Mouse (Mus musculus) testis, adult 2 months (tissue): ENCODE measurements at regions not wholly inside any gene's neighbourhood (a gene's known extent, or its start where the extent isn't known, plus 50 kb on each side); places are given as distances from the start of the nearest gene placed in this dataset.
"Not testable (repeated sequence)": the region's sequence is repeated elsewhere in the genome, so short reads cannot be mapped to it uniquely, and the experiment has no call there.

Experiments used
- H3K27ac ChIP-seq: fragments of 200-500 bp; 2 replicates; pipeline ENCODE4 v1.5.1; 2012; ENCODE audit warnings: low read depth, low read length; ENCODE audit not compliant: control insufficient read depth, insufficient read depth
- H3K27me3 ChIP-seq: fragments of 200-500 bp; 2 replicates; pipeline ENCODE4 v1.6.1; 2012; ENCODE audit warnings: mild to moderate bottlenecking, low read length, moderate library complexity; ENCODE audit not compliant: control insufficient read depth, insufficient read depth
- H3K36me3 ChIP-seq: fragments of 200-500 bp; 2 replicates; pipeline ENCODE4 v1.6.1; 2012; ENCODE audit warnings: mild to moderate bottlenecking, low read length; ENCODE audit not compliant: control insufficient read depth, insufficient read depth
- H3K4me1 ChIP-seq: fragments of 200-500 bp; 2 replicates; pipeline ENCODE4 v1.6.1; 2012; ENCODE audit warnings: low read length; ENCODE audit not compliant: control insufficient read depth, insufficient read depth
- H3K4me3 ChIP-seq: fragments of 200-500 bp; 2 replicates; pipeline ENCODE4 v1.5.1; 2012; ENCODE audit warnings: low read depth, mild to moderate bottlenecking, low read length, moderate library complexity, mixed read lengths; ENCODE audit not compliant: control insufficient read depth
- CTCF ChIP-seq: fragments of 200-500 bp; IDR thresholded peaks from 2 replicates; pipeline ENCODE4 v1.5.1; 2012; ENCODE audit warnings: low read depth, mild to moderate bottlenecking, inconsistent platforms, low read length, moderate library complexity; ENCODE audit not compliant: control insufficient read depth, insufficient read depth, insufficient replicate concordance
- POLR2A ChIP-seq: fragments of 200-500 bp; IDR thresholded peaks from 2 replicates; pipeline ENCODE4 v1.6.1; 2012; ENCODE audit warnings: low read depth, mild to moderate bottlenecking, inconsistent platforms, low read length, moderate library complexity; ENCODE audit not compliant: control insufficient read depth

DNA sequence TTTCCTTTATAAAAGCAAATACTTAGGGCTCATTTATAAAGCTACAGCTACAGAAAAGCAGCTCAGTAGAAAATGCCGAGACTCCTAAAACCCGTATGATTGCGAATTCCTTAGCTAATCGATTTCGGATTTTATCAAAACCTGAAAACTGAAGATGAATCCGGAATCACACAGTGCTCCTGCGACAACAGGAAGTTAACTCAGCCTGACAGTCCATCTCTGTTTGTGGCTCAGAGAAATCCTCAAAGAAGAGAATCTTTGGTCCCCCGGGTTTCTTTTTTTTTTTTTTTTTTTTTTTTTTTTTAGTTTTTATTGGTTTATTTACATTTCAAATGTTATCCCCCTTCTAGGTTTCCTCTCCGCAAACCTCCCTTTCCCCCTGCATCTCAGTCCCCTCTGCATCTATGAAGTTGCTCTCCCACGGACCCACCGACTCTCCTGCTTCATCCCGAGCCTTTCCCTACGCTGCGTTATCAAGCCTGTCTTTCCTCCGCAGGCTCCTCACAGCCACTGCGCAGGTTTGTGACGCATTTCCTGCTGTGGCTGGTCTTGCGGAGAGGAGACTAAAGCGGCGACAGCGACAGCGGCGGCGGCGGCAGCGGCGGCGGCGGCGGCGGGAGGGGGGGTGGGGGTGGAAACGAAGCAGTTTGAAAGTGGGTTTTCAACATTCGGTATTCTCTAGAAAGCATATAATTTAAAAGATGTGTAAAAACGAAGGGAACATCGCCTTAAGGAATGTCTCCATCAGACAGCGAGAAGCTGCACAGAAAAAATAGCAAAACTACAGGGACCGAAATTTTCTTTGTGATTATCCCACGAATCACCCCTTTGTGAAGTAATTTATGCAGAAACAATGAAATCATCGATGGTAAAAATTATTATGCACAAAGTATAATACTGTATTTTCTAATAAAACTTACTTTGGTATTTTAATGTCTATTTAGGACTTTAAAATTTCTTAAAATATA is 352.3 kb upstream of the Snrpn start:
- not testable (repeated sequence) for H3K27ac ChIP-seq

DNA sequence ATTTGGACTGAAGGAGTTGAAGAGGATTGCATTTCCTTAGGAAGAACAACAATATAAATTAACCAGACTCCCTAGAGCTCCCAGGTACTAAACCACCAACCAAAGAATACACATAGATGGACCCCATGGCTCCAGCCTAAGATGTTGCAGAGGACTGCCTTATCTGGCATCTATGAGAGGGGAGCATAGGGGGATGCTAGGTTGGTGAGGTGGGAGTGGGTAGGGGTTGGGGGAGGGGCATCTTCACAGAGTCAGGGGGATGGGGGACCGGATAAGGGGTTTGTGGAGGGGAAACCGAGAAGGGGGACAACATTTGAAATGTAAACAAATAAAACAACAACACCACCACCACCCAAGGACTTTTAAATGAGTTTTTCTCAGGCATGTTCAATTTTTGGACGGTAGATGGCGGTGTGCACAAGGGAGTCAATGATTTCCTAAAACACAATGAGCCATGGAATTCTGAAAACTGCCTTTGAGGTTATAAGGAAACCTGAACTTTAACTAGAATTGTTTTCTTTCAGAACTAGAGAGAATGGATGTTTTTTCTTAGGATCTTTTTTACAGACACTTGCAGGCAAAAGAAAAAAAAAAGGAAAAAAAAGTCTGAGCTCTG is 347.9 kb upstream of the Snrpn start:
- H3K4me1 ChIP-seq, H3K36me3 ChIP-seq, H3K27ac ChIP-seq, H3K4me3 ChIP-seq, H3K27me3 ChIP-seq: not testable (repeated sequence)

More for the DNA sequence above, 352.3 kb upstream of the Snrpn start:
- not testable (repeated sequence) for H3K36me3 ChIP-seq, H3K27me3 ChIP-seq, H3K4me1 ChIP-seq
- H3K4me3 ChIP-seq, result peak overlapping the region; percentile 85
- peak; percentile 68 for TF ChIP-seq POLR2A

DNA sequence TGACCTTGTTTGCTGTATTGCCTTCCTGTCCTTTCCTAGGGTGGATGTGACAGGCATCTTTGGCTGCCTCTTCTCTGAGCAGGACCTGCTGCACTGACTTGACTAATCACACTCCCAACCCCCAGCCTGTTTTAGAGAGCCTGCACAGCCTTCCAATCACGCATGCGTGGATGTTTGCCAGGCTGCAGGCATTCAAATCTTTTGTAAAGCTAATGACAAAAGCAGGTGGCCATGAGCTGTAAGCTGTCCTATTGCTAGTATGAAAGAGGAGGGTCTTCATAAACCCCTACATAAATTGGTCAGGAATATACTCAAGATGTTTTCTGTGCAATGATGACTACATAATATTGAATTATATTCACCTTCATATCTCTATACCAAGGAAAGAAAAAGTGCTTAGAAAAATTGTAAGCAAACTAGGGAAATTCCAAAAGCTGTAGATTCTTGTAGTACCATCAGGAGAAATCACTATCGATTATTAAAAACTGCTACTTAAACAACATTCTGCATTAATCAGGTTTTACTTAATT is 310.1 kb upstream of the Snrpn start:
- not testable (repeated sequence) for H3K27me3 ChIP-seq, H3K27ac ChIP-seq, H3K4me3 ChIP-seq, H3K36me3 ChIP-seq, H3K4me1 ChIP-seq

DNA sequence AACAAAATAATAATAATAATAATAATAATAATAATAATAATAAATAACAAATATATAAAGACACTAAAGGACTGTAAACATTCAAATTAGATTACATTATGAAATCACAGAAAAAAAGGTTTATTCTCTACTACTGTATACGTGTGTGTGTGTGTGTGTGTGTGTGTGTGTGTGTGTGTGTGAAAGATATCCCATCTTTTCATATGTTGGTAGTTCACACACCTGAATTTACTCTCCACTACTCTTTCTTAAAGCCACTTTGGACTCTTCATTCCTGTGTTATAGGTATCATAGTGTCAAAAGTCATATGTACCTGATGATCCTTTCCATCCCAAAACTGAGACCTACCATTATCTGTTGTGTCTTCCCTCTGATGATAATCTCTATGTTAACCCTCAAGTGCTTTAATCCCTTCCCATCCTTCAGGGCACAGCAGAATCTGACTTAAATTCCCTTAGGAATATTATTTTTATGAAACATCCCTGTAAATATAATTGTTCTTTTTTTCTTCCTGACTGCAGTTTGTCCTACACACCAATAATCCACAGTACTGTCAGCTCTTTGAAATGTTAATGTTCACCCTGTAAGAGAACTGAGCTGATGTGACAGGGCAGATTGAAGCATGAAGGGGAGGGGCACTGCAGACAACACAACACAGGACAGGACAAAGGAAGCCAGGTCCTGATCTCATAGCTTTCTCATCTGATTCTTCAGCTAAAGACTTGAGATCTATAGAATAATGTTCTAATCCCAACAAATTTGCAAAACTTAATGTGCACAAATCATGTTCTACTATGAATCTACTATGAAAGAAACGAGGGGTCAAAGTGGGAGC is 309.4 kb upstream of the Snrpn start:
- H3K36me3 ChIP-seq, H3K4me3 ChIP-seq, H3K27ac ChIP-seq, H3K27me3 ChIP-seq, H3K4me1 ChIP-seq: not testable (repeated sequence)

DNA sequence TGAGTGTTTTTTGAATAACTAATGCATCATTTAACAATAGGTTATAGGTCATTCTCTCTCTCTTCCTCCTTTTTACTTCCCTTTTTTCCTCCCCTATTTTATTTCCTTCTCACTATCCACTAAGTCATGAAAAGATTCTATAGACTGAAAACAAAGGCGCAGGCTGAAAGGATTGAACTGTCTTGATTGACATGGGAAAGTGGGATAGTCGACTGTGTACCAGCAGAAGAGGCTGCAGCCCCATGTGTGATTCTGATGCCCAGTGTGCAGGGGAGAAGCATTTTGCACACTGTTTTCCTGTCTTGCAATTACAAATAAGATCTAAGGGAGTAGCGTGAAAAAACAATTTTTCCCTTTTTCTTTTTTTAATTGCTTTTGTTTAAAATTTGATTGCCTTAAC is 298.8 kb upstream of the Snrpn start:
- no peaks in the 10 kb centered on the region for H3K4me1 ChIP-seq
- TF ChIP-seq CTCF (no peak), POLR2A (no peak)

DNA sequence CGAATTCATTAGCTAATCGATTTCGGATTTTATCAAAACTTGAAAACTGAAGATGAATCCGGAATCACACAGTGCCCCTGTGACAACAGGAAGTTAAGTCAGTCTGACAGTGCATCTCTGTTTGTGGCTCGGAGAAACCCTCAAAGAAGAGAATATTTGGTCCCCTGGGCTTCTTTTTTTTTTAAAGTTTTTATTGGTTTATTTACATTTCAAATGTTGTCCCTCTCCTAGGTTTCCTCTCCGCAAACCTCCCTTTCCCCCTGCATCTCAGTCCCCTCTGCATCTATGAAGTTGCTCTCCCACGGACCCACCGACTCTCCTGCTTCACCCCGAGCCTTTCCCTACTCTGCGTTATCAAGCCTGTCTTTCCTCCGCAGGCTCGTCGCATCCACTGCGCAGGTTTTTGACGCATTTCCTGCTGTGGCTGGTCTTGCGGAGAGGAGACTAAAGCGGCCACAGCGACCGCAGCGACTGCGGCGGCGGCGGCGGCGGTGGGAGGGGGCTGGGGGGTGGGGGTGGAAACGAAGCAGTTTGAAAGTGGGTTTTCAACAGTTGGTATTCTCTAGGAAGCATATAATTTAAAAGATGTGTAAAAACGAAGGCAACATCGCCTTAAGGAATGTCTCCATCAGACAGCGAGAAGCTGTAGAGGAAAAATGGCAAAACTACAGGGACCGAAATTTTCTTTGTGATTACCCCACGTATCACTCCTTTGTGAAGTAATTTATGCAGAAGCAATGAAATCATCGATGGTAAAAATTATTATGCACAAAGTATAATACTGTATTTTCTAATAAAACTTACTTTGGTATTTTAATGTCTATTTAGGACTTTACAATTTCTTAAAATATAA is 251.2 kb upstream of the Snrpn start:
- Histone ChIP-seq H3K4me3 (peak overlapping the region; percentile 84), H3K27ac (peak overlapping the region; percentile 67)
- H3K27me3 ChIP-seq, H3K4me1 ChIP-seq, H3K36me3 ChIP-seq: not testable (repeated sequence)
- TF ChIP-seq POLR2A, result peak; percentile 39; the same call in 1 of the 2 replicates

More for the DNA sequence above, 298.8 kb upstream of the Snrpn start:
- H3K4me3 ChIP-seq, result no peak overlapping the region
- no peak overlapping the region for H3K27ac ChIP-seq
- no peaks in the 10 kb centered on the region for H3K36me3 ChIP-seq
- no peaks in the 10 kb centered on the region for H3K27me3 ChIP-seq

DNA sequence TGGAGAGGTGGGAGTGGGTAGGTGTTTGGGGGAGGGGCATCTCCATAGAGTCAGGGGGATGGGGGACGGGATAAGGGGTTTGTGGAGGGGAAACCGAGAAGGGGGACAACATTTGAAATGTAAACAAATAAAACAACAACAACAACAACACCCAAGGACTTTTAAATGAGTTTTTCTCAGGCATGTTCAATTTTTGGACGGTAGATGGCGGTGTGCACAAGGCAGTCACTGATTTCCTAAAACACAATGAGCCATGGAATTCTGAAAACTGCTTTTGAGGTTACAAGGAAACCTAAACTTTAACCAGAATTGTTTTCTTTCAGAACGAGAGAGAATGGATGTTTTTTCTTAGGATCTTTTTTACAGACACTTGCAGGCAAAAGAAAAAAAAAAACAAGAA is 246.9 kb upstream of the Snrpn start:
- not testable (repeated sequence) for H3K4me3 ChIP-seq, H3K27me3 ChIP-seq, H3K36me3 ChIP-seq, H3K27ac ChIP-seq, H3K4me1 ChIP-seq

DNA sequence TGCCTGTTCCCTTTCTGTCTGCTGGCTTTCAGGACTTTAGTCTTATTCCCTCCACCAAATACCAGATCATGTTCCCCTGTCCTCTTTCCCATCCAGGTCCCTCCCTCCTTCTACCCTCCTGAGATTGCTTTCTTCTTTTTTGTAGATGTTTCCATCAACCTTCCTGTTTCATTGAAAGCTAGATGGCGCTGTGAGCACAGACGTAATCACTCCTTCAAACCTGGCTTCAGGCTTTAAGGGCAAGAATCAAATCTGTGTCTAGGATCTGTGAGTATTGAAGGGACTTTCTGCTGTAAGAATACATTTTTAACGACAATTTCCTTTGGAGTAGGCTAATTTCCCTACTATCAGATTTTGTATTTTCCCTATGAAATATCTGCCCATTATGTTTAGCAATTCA is 234.0 kb upstream of the Snrpn start:
- not testable (repeated sequence) for H3K4me1 ChIP-seq, H3K27ac ChIP-seq, H3K36me3 ChIP-seq, H3K27me3 ChIP-seq, H3K4me3 ChIP-seq

DNA sequence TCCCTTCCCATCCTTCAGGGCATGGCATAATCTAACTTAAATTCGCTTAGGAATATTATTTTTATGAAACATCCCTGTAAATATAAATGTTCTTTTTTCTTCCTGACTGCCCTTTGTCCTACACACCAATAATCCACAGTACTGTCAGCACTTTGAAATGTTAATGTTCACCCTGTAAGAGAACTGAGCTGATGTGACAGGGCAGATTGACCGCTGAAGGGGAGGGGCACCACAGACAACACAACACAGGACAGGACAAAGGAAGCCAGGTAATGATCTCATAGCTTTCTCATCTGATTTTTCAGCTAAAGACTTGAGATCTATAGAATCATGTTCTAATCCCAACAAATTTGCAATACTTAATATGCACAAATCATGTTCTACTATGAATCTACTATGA is 212.2 kb upstream of the Snrpn start:
- not testable (repeated sequence) for H3K36me3 ChIP-seq, H3K27ac ChIP-seq, H3K4me3 ChIP-seq, H3K4me1 ChIP-seq, H3K27me3 ChIP-seq
